Mouse (Mus musculus) megakaryocyte, embryonic 14.5 days (primary cell): Measurements from ENCODE around the gene Cdh24.

Experiments
- FLI1 ChIP-seq: IDR thresholded peaks from 2 replicates; pipeline ENCODE4 v1.6.1; 2012; ENCODE audit warnings: low read length, inconsistent platforms, mixed read lengths
- GATA1 ChIP-seq: IDR thresholded peaks from 3 replicates; pipeline ENCODE4 v1.6.1; 2012; ENCODE audit warnings: mixed read lengths, low read length, inconsistent platforms, borderline replicate concordance

GRCm38 (mm10) chr14:54629797-54630196 lies 11.4 kb downstream of the Cdh24 start:
- no peak for TF ChIP-seq GATA1
- no peak for TF ChIP-seq FLI1
